Mouse (Mus musculus): Measurements from ENCODE around the gene Ndufs1.
"Not testable (repeated sequence)": the region's sequence is repeated elsewhere in the genome, so short reads cannot be mapped to it uniquely, and the experiment has no call there.

DNA sequence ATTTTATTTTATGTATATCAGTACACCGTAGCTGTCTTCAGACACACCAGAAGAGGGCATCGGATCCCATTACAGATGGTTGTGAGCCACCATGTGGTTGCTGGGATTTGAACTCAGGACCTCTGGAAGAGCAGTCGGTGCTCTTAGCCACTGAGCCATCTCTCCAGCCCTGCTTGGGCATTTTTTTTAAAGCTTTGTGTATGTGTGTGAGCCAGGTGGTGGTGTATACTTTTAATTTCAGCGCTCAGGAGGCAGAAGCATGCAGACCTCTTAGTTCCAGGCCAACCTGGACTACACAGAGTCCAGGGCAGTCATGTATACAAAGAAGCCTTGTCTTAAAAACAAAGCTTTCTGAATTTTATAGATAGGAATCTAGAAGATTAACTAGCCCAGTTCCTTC, 3.9 kb upstream of the Ndufs1 start:
- TF ChIP-seq CTCF, POLR2A (IDR thresholded peaks at IDR 0.05; ENCODE audit: insufficient read depth, low read depth, low read length): not testable (repeated sequence)
